Mouse (Mus musculus): ENCODE measurements around the gene Phldb2.

- no peak for TF ChIP-seq CTCF (IDR thresholded peaks at IDR 0.05; ENCODE audit: low read depth)
- no peak for TF ChIP-seq EP300 (IDR thresholded peaks at IDR 0.05; ENCODE audit: low read depth)
Observed at GRCm38 (mm10) chr16:45976251-45976650, 22.9 kb upstream of the Phldb2 start.
